Mouse (Mus musculus) cortical plate, adult 2 months (tissue): ENCODE results near the gene Olfr1497.

Experiments used
- CTCF ChIP-seq: fragments of 200-500 bp; IDR thresholded peaks from 2 replicates; pipeline ENCODE4 v1.5.1; 2011; ENCODE audit warnings: mild to moderate bottlenecking, control low read depth, low read length; ENCODE audit not compliant: insufficient read depth; ENCODE audit errors: extremely low read depth
- POLR2A ChIP-seq: fragments of 200-500 bp; IDR thresholded peaks from 2 replicates; pipeline ENCODE4 v1.6.1; 2011; ENCODE audit warnings: mild to moderate bottlenecking, low read length, control low read depth; ENCODE audit not compliant: insufficient read depth; ENCODE audit errors: extremely low read depth

DNA sequence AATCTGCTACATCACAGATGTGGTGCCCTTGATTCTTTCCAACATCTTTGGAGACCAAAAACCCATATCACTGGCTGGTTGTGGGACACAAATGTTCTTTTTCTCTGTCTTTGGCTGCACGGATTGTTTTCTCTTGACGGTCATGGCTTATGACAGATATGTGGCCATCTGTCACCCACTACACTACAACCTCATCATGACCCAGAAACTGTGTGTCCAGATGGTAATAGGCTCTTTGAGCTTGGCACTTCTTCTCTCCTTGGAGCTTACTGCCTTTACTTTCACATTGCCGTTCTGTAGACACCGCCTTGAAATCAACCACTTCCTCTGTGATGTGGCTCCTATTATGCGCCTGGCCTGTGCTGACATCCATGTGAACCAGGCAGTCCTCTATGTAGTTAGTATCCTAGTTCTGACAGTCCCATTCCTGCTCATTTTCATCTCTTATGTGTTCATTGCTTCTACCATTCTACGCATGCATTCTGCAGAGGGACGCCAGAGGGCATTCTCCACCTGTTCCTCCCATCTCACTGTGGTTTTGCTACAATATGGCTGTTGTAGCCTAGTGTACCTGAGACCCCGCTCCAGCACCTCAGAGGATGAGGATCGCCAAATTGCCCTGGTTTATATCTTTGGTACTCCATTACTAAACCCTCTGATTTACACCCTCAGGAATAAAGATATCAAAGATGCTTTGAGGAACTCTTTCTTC lies 29.3 kb downstream of the Olfr1497 start:
- TF ChIP-seq CTCF (no peak), POLR2A (no peak)
